Mouse (Mus musculus) spleen, adult 2 months (tissue): ENCODE measurements around the gene Traf7. TPM values are rescaled to one million over a fixed set of nuclear protein-coding genes. Genes with fewer than 3 reads are reported as not detected.

Experiments used
- DNase-seq, 2 experiments: peaks; one replicate each; pipeline versions ENCODE4 v3.0.0 to v3.0.0-alpha.2; 2012 to 2021; ENCODE audit warnings: low spot score in 2 of 2, low read depth in 1 of 2
- H3K27ac ChIP-seq: fragments of 200-500 bp; 2 replicates; pipeline ENCODE4 v1.5.1; 2012; ENCODE audit warnings: low read length, inconsistent platforms; ENCODE audit not compliant: insufficient read depth
- H3K27me3 ChIP-seq: fragments of 200-500 bp; 2 replicates; pipeline ENCODE4 v1.6.1; 2012; ENCODE audit warnings: mild to moderate bottlenecking, moderate library complexity, low read length, inconsistent platforms; ENCODE audit not compliant: control insufficient read depth, insufficient read depth
- H3K36me3 ChIP-seq: fragments of 200-500 bp; 2 replicates; pipeline ENCODE4 v1.6.1; 2012; ENCODE audit warnings: mild to moderate bottlenecking, low read length, inconsistent platforms; ENCODE audit not compliant: control insufficient read depth, insufficient read depth
- H3K4me1 ChIP-seq: fragments of 200-500 bp; 2 replicates; pipeline ENCODE4 v1.6.1; 2011; ENCODE audit warnings: inconsistent platforms; ENCODE audit not compliant: control insufficient read depth, insufficient read depth, insufficient read length
- H3K4me3 ChIP-seq: fragments of 200-500 bp; 2 replicates; pipeline ENCODE4 v1.5.1; 2011; ENCODE audit warnings: mild to moderate bottlenecking, inconsistent platforms; ENCODE audit not compliant: insufficient read depth, insufficient read length; ENCODE audit errors: extremely low read depth
- CTCF ChIP-seq: fragments of 200-500 bp; IDR thresholded peaks from 2 replicates; pipeline ENCODE4 v1.5.1; 2011; ENCODE audit warnings: mild to moderate bottlenecking, inconsistent platforms; ENCODE audit not compliant: insufficient read depth, insufficient read length, insufficient replicate concordance; ENCODE audit errors: extremely low read depth
- POLR2A ChIP-seq: fragments of 200-500 bp; IDR thresholded peaks from 2 replicates; pipeline ENCODE4 v1.6.1; 2011; ENCODE audit warnings: low read depth, low read length, inconsistent platforms
- WGBS: fragments of 180-500 bp; shearing (Covaris S2); methylation state at CpG from one replicate; pipeline ENCODE4 v1.1.7; 2018; 5-methylcytosine and 5-hydroxymethylcytosine counted together
- polyA plus RNA-seq: library from polyadenylated mRNA; depleted of rRNA; stranded (reverse); fragments of >200 nt; gene quantifications from 2 replicates; pipeline ENCODE4 v1.2.3, GENCODE M21; 2012

The Traf7 gene
- polyA plus RNA-seq, 1 experiment = 182 TPM

DNA sequence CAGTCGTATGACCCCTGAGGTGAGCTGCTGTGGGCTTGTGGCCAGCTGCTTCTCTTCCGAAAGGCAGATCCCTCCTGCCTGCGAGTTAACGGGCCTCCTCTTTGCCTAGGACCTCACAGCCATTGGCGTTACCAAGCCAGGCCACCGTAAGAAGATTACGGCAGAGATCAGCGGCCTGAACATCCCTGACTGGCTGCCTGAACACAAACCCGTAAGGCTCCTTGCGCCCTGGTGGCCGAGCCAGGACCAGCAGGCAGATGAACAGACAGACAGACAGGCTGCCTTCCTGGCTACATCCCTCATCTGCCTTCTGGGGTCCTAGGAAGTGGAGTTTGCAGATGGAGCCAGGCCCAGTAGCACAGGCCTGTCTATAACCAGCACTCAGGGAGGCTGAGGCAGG lies 25.5 kb downstream of the Traf7 start:
- no peaks in the 10 kb centered on the region; the same call in 1 of the 2 replicates for H3K4me1 ChIP-seq
- H3K36me3 ChIP-seq = no peaks in the 10 kb centered on the region
- 72% methylated on average over 11 of the region's 11 CpGs for WGBS
- H3K4me3 ChIP-seq = no peak overlapping the region
- no peaks in the 10 kb centered on the region for H3K27me3 ChIP-seq
- H3K27ac ChIP-seq = no peak overlapping the region
- no peak for DNase-seq
- TF ChIP-seq CTCF = no peak

DNA sequence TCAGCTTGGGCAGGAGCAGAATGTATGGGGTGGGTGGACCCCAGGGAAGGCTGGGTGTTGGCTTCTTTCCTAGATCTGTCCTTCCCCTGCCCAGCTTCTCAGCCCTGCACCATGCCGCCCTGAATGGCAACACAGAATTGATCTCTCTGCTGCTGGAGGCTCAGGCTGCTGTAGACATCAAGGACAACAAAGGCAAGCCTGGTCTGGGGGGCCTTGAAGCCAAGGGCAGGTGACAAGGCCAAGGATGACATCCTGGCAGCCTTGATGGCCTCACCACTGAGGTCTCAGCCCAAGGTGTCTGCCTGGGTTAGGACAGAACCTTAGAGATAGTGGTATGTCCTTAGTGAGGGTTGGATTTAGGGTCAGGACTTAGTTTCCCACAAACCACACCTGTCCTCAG lies 31.7 kb downstream of the Traf7 start:
- no peaks in the 10 kb centered on the region for H3K36me3 ChIP-seq
- DNase-seq = no peak
- no peak overlapping the region for H3K4me3 ChIP-seq
- H3K4me1 ChIP-seq = no peaks in the 10 kb centered on the region
- no peak overlapping the region for H3K27ac ChIP-seq
- H3K27me3 ChIP-seq = no peaks in the 10 kb centered on the region
- no peak for TF ChIP-seq CTCF
- no peak for TF ChIP-seq POLR2A
- 67% methylated on average over 1 of the region's 1 CpGs for WGBS

DNA sequence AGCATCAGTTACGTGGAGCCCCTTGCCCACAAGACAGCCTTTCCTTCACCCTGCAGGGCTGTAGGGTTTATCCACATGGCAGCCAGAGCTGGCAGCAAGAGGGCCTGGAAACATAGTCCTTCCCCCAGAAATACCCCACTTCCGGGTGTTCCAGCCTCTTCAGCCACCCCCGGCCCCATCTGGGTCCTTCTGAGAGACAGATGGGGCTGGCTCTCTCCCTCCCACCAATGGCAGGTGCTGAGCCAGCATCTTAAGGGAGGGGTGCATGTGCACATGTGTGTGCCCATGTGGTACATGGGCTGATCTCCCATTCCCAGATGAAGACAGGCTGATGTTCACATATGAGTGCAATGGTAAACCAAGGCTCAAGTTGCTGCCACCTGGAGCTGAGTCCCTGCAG lies 32.3 kb downstream of the Traf7 start:
- no peaks in the 10 kb centered on the region for H3K36me3 ChIP-seq
- 73% methylated on average over 3 of the region's 3 CpGs for WGBS
- no peak overlapping the region for H3K4me3 ChIP-seq
- no peak for DNase-seq
- H3K27ac ChIP-seq = no peak overlapping the region
- no peaks in the 10 kb centered on the region for H3K27me3 ChIP-seq
- no peak for TF ChIP-seq POLR2A
- no peak for TF ChIP-seq CTCF
- H3K4me1 ChIP-seq = no peaks in the 10 kb centered on the region

DNA sequence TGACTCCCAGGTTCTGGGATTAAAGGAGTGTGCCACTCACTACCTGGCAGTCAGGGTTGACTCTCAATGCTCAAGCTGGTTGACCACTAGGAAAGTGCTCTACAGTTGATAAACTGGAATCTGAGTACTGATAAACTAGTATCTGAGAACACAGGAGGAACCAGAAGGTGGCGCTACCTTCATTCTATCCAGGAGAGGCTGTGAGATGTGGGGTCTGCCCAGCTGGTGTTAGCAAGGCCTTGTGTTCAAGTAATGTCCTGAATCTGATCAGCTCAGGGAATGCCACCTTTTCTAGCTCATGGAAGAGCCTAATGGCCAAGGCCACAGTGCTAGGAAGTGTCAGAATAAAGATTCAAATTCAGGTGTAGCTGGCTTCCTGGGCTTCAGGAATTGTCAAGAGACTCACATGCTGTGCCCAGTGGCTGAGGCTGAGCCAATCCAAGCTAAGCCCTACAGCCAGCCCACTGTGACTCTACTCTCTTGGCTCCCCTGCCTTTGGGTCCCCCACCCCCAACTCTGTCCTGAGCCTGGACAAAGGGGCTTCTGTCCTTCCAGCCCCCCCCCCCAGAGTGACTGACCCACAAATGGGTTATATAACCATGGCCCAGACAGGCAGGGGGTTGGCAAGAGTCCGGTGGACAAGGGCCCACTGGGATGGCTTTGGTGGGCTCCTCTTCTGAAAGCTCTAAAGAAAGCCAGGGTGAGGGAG lies 33.0 kb downstream of the Traf7 start:
- Histone ChIP-seq H3K4me3 (no peak overlapping the region), H3K4me1 (no peaks in the 10 kb centered on the region), H3K27ac (no peak overlapping the region), H3K36me3 (no peaks in the 10 kb centered on the region), H3K27me3 (no peaks in the 10 kb centered on the region)
- WGBS = 70% methylated on average over 2 of the region's 2 CpGs
- DNase-seq = peak; percentile 19 to 37
- TF ChIP-seq CTCF (peak; percentile 24; the same call in 1 of the 2 replicates), POLR2A (no peak)

DNA sequence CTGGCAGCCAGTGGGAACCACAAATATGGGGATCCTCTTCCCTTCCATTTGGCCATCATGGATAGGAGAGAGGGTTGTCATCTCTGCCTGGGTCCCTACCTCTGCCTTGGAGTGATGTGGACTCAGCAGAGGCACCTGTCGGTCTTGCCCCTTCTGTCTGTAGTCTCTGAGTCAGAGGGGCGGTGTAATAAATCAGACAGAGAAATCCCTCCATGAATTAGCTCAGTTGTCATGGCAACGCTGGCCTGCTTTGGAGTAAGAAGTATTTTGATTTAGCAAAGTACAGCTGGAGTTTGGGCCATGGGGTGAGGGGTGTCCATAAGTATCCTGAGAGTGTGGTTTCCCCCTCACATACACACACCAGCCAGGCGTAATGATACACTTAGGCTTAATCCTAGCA lies 37.3 kb downstream of the Traf7 start:
- H3K27me3 ChIP-seq = peaks cover 20% of the 10 kb centered on the region
- DNase-seq = no peak
- no peak overlapping the region for H3K4me3 ChIP-seq
- peaks cover 10% of the 10 kb centered on the region; the same call in 1 of the 2 replicates for H3K4me1 ChIP-seq
- H3K36me3 ChIP-seq = no peaks in the 10 kb centered on the region
- TF ChIP-seq POLR2A (no peak), CTCF (no peak)
- no peak overlapping the region for H3K27ac ChIP-seq
- WGBS = 94% methylated on average over 4 of the region's 4 CpGs

DNA sequence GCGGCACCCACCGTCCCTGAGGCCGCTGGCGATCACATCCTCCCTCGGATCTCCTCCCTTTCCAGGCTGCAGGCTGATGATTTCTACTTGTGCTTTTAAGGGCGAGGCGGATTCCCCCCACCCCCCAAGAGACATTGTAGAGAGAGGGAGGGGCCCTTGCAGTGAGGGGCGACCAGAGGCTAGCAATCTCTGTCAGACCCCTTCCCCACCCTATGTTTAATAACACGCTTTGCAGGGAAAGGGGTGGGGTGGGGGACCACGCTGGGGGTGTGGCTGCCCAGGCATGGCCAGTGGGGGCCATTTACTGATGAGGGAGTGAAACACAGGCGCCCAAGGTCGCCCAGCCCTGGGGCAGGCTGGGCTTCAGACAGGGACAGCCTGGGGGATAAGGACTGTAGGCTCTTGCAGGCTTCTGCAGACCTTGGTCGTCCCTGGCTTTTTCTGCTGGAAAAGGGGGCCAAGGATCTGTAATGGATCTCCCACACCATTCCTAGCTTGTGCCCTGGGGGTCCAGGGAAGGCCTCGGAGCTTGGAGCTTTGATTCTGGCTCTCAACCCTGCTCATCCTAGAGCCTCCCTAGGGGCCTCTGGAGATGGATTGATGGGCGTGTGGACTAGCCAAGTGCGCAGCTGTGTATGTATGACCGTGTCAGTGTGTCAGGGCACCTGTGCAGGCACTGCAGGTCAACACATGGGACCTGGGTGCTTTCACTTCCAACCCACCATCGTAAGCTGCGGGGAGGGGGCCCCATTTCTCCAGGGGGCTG lies 38.3 kb downstream of the Traf7 start:
- WGBS = 50% methylated on average over 19 of the region's 19 CpGs
- Histone ChIP-seq H3K27me3 (peaks cover 20% of the 10 kb centered on the region), H3K4me3 (peak overlapping the region; percentile 56; the same call in 1 of the 2 replicates), H3K4me1 (peaks cover 10% of the 10 kb centered on the region; the same call in 1 of the 2 replicates), H3K36me3 (no peaks in the 10 kb centered on the region), H3K27ac (no peak overlapping the region)
- no peak for TF ChIP-seq CTCF
- TF ChIP-seq POLR2A = no peak
- no peak for DNase-seq
